Mouse (Mus musculus) cerebellum, adult 11 months (tissue): ENCODE data around the gene Sorcs2.
"Not testable (repeated sequence)": the region's sequence is repeated elsewhere in the genome, so short reads cannot be mapped to it uniquely, and the experiment has no call there.

Experiments
- DNase-seq: peaks from one replicate; pipeline ENCODE4 v3.0.0; 2022

Sorcs2 gene

DNA sequence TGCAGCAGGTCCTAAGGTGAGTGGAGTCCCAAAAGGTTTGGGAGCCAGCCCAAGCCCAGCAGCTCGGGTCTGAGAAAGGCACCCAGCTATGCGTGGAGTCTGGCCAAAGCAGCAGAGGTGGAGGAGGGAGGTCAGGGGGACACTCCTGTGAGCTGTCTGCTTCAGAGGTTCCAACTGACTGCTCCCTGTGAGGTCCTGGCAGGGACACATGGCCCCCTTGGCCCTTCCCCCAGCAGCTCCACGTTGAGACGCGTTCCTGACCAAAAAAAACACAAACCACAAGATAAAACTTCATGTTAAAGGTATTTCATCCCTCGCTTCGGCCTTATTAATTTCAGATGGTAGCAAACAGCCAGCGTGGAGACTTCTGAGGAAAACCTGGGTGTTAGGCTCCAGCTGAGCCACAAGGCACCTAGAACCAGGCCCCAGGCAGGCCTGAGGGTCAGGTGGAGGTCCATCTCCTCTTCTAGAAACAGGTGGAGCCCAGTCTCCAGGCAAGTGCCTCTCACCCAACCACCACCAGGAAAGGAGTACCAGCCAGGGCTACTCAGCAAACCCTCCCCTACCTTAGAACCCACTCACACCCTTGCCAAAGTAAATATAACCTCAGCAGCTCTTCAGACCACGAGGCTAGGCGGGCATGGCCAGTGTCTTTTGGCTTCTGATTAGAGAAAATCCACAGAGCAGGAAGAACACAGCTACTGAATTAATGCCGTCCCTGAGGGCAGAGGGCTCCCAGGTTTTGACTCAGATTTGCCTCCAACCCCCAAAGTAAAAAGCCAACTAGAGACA is 104.6 kb downstream of the Sorcs2 start:
- no peak for DNase-seq

DNA sequence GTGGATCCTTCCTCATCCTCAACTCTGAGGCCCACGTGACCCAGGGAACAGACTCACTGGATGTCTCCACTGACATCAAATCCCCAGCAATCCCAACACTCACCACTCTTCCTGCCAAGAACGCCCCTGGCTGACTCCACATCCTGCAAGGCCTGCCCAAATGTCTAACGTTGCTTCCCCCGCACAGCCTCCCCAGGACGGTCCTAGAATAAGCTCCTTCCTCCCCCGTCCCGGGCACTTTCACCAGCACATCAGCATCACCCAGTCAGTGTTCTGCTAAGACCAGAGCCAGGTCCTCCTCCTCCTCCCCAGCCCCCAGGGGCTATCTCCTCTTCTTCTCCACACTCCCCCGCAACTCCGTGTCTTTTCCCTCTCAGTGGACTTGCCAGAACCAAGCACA is 105.6 kb downstream of the Sorcs2 start:
- DNase-seq: no peak

DNA sequence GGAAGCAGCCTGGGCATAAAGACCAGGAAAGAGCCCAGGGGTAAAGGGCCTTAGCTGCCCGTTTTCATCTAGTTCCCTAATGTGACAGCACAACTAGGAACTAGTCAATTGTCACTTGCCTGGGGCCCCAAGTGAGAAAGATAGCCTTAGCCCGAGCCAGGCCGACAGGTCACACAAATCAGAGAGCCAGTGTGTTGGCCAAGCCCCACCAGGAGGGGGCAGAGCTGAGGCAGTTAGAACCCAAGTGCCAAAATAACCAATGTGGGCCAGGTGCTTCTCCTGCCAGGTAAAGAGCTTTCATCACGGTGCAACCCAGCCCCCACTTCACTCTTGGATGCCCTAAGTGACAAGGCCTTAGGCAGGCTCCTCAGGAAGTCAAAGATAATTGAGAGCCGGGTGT is 106.7 kb downstream of the Sorcs2 start:
- no peak for DNase-seq

- DNase-seq: no peak
Measured at GRCm38 (mm10) chr5:36285405-36285804, 112.5 kb downstream of the Sorcs2 start.

DNA sequence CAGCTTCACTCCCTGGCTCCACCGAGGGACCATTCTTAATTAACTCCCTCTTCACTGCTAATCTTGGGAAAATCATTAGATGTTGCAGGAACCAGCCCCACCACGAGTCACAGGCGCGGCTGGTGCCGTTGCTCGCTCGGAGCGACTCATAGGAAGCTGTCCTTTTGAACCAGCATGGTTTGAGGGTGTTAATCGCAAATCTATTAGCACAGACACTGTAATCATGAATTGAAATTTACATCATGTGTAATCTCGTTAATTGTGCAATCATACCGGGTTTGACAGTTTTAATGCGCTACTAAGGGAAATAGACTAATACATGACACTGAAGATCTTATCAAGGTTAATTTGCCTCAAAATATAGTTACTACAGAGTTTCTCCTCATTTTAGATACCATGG is 118.0 kb downstream of the Sorcs2 start:
- DNase-seq: no peak

- no peak for DNase-seq
Measured at GRCm38 (mm10) chr5:36274684-36275394, 123.1 kb downstream of the Sorcs2 start.

DNA sequence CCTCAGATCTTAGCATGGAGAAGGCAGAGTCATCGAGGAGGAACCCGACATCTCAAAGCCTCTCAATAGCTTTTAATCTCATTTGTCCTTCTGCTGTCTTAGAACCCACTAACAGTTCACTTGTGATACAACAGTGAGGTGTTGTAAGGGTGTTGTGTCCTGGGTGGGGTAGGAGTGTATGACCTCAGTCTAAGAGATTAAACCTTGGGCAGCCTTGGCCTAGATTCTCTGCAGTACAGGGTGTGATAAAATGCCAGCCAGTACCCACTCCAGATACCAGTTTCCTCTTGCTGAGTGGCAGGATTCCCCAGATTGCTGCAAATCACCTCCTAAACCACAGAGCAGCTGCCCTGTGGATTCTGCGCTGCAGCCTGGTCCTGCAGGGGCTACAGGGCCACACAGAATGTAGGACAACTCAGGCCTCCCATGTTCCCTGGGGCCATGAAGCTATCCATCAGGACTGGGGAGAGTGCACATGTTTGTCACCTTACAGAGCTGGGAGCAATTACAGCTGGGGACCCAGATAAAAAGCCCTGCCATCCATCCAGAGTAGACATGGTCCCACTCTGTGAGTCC is 130.7 kb downstream of the Sorcs2 start:
- DNase-seq: no peak

GRCm38 (mm10) chr5:36260862-36261261 is 137.1 kb downstream of the Sorcs2 start:
- no peak for DNase-seq

- DNase-seq: no peak
Measured at GRCm38 (mm10) chr5:36259691-36260124, 138.2 kb downstream of the Sorcs2 start.

GRCm38 (mm10) chr5:36258387-36259181 is 139.4 kb downstream of the Sorcs2 start:
- DNase-seq: no peak

- no peak for DNase-seq
Measured at GRCm38 (mm10) chr5:36257008-36257407, 140.9 kb downstream of the Sorcs2 start.

DNA sequence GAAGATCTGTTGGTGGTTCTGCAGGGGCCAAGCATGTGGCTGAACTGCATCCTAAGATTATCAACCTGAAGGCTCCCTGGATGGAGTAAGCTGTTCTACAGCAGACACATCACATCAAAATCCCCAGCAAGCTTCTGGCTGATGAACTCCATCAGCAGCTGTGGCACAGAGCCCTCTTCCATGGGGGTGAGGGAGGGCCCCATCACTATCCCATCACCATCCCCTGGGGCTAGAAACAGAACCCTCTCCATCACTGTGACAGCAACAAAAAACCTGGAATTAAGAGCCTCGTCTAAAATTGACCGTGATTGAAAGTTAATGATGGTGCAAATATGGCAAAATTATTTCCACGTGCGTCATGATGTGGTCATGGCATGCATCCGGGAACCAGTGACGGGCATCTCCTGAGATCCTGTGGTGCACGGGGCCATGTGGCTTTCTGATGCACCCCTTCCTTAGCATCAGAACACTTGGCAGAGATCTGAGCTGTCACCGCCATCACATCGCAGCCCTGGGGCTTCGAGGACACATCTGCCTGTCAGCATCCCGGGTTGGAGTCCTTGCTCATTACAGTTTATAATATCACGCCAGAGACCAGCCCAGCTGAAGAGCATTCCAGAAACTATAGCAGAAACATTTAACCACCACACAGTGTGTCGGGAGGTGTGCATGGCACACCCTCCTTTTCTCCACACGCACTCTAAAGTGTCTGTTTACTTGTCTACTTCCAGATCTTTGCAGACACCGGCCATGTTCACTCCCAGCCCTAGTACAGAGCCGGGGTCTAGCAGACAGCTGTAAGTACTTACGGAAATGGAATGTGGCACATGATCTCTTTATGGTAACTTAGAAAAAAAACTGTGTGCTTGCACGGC is 143.1 kb downstream of the Sorcs2 start:
- DNase-seq: no peak

DNA sequence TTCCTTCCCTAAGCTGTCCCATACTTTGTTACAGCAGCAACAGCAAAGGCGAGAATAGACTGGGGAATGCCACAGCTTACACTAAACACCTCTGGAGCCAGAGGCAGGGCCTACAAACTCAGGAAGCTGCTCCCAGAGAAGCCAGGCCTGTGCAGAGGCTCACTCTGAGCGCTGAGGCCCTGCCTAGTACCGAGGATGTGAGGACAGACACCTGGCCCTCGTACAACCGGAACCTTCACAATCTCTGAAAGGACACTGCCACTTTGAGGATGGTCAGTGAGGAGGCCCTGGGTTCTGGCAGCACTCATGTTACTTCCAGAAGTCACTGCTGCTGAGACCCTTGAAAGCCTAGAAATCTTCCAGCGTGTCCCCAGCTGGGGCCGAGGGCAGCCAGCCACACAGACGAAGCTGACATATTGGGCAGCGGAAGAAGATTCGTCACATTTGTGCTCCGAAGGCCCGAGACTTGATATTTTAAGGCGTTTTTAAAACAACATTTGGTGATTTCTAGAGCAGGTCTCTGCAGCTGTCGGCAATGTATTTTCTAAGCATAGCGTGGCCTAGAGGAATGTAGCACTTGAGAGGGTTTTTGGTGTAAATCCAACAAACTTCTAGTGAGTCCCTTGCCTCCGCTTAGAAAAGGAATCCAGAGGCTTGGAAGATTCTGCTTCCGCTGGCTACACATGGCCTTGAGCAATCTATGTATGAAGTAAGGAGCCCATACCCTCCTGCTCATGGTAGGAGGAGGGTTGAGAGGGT is 145.0 kb downstream of the Sorcs2 start:
- DNase-seq: no peak

DNA sequence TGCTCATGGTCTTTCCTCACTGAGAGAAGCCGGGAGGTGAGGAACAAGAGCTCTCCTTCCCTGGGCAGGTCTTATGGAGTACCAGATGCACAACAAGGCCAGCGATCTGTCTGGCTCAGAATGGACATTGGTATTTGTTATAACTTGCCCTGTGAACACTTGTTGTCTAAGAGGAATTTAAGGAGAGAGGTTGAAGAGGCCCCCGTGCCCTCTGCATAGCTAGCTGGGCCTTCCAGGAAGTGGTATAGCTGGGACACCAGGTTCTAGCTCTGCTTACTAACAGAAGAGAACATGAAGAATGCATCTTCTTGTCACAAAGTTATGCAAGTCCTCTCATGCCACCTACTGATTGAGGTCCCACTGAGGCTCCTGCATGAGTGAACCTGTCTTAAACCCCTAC is 149.9 kb downstream of the Sorcs2 start:
- DNase-seq: no peak

- DNase-seq: not testable (repeated sequence)
Measured at GRCm38 (mm10) chr5:36237526-36237925, 160.4 kb downstream of the Sorcs2 start.

GRCm38 (mm10) chr5:36230301-36230780 is 167.6 kb downstream of the Sorcs2 start:
- DNase-seq: no peak

DNA sequence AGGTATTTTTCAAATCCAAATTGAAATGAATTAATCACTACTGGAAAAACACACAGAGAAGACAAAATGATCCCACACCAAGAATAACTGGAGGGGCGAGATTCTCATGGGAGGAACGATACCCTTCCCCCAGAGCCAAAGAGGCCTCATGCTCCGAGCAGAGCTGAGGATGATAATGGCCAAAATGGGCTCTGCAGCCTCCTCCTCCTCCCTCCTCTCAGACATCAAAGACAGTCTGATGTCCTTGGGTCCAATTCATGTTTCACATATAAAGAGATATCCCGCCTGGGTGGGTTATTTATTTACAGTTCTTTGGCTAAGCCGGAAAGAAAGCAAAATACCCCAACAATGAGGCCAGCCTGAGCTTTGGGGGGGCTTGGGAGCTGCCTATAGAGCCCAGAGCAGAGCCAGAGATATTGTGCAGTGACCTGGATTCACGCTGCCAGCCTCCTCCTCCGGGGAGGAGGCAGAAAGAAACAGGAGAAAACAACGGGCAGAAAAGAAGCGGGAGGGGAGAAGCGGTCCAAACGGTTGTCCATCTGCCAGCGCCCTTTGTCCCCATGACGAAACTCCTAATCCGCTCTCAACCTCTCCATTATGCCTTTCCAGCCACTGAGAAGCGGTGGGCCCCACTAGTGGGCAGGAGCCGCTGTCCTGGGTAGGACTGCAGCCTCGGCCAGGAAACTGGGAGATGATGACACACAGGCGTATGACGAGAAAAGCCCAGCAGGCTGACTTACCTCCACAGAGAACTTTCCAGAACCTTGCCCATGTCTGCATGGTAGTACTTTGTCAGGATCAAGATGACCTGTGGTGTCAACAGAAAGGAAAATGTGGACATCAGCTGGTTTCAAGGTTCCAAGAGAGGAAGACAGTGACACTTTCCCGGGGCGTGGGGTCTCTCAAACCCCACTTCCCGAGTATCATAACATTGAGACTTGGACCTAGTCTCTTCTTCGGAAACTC is 169.3 kb downstream of the Sorcs2 start:
- no peak for DNase-seq

DNA sequence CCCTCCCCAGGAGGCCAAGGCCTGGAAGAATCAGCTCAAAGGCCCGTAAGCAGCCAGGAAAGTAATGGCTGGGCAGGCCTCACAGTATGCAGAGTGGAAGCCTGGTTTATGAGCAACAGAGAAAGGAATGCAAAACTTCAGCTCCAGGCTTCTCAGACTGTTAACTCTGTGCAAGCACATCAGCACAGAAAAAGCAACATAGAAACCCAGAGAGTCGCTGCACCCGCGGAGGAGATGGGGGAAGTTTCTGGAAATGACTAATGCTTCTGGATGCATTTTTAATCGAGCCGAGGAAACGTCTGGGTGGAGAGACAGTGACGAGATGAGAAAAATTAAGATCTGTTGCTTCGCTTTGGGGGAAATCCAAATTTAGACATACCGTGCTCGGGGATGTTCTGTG is 171.6 kb downstream of the Sorcs2 start:
- no peak for DNase-seq

GRCm38 (mm10) chr5:36225855-36226254 is 172.1 kb downstream of the Sorcs2 start:
- DNase-seq: no peak

GRCm38 (mm10) chr5:36223787-36224186 is 174.2 kb downstream of the Sorcs2 start:
- peak; percentile 16 for DNase-seq
